Comparison of ENCODE assay signal across 24 mouse cellular contexts in the genomic region with DNA sequence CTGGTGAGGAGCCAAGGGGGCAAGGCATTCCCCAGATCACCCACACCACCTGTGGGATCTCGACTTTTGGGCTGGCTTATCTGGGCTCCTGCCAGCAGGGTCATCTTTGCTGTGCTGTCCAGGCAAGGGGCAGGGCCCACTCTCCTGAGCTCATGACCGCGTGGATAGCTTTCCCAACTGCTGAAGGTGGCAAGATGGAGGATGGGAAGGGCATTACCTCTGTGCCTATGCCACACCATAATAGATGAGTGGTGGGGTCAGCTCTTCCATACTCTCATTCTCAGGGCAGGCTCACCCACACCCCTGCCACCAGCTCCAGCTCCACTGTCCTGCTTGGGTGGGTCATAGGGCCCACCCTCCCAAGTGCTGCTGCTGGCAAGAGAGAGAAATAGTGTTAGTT.
DNase-seq lines count a peak whose midpoint lies in the region; ATAC-seq and TF ChIP-seq lines count a peak whose summit lies in the region.
"Had no signal": no experiment of that assay in that cellular context is flagged by ENCODE, and none has a peak within 500 bp of the region (broad histone marks: within the 10 kb centered on the region; RNA-seq: fewer than 3 reads in every experiment).

No protein-coding gene starts in this region.

- no peak for DNase-seq in embryonic facial prominence, embryonic 10.5 days (ENCODE audit: low spot score)
- DNase-seq in heart, adult 9 months (ENCODE audit: low spot score in 2 of 2), result no peak
- no peak for DNase-seq in midbrain, postnatal 0 days (ENCODE audit: low spot score)
- no peak for DNase-seq in cerebellum, adult 2 months
- DNase-seq in layer of hippocampus, postnatal 14 days (ENCODE audit: low spot score in 2 of 2), result no peak
- DNase-seq: adrenal gland, postnatal 10 days; cerebellum, adult 18-20 months; cerebellum, postnatal 36 days; embryo, embryonic 11 days; gastrocnemius, adult 2 months; heart, postnatal 4 days; kidney, postnatal 4 days; thymus, adult 2 months had no signal

- no peak for TF ChIP-seq POLR2A in cerebellum, adult 2 months (IDR thresholded peaks at IDR 0.05; ENCODE audit: borderline replicate concordance, insufficient read depth, low read length)

- no peaks in the 10 kb centered on the region for H3K36me3 ChIP-seq in embryonic facial prominence, embryonic 13.5 days
- H3K36me3 ChIP-seq in embryonic facial prominence, embryonic 10.5 days (replicated peaks), result no peaks in the 10 kb centered on the region
- no peaks in the 10 kb centered on the region for H3K36me3 ChIP-seq in heart, embryonic 14.5 days (ENCODE audit: control insufficient read depth, insufficient read depth, low read length)
- H3K36me3 ChIP-seq in midbrain, embryonic 12.5 days, result no peaks in the 10 kb centered on the region
- no peaks in the 10 kb centered on the region for H3K36me3 ChIP-seq in midbrain, postnatal 0 days (ENCODE audit: insufficient read depth, low read length)
- H3K36me3 ChIP-seq: heart, embryonic 13.5 days; kidney, embryonic 15.5 days had no signal

- H3K9ac ChIP-seq in embryonic facial prominence, embryonic 13.5 days, result no peak overlapping the region
- no peak overlapping the region for H3K9ac ChIP-seq in heart, embryonic 14.5 days (ENCODE audit: low read length)
- H3K9ac ChIP-seq in midbrain, embryonic 12.5 days (replicated peaks), result no peak overlapping the region
- H3K9ac ChIP-seq in midbrain, postnatal 0 days (replicated peaks; ENCODE audit: low read length, poor library complexity, severe bottlenecking), result no peak overlapping the region
- H3K9ac ChIP-seq: forebrain, embryonic 13.5 days; heart, embryonic 13.5 days; kidney, embryonic 15.5 days had no signal

- no peak overlapping the region for H3K4me2 ChIP-seq in embryonic facial prominence, embryonic 13.5 days
- no peak overlapping the region for H3K4me2 ChIP-seq in heart, embryonic 14.5 days (ENCODE audit: low read length)
- H3K4me2 ChIP-seq in midbrain, embryonic 12.5 days (replicated peaks), result no peak overlapping the region
- H3K4me2 ChIP-seq in midbrain, postnatal 0 days (ENCODE audit: low read depth, low read length, poor library complexity, severe bottlenecking), result no peak overlapping the region
- H3K4me2 ChIP-seq: forebrain, embryonic 13.5 days; heart, embryonic 13.5 days; kidney, embryonic 15.5 days had no signal

- H3K4me1 ChIP-seq in embryonic facial prominence, embryonic 13.5 days, result no peaks in the 10 kb centered on the region
- no peaks in the 10 kb centered on the region for H3K4me1 ChIP-seq in embryonic facial prominence, embryonic 10.5 days
- 0 out of 4 replicates have a peak, but pooled peaks cover 0 to 5% of the 10 kb centered on the region in 2 experiments for H3K4me1 ChIP-seq in heart, embryonic 14.5 days (ENCODE audit: control insufficient read depth in 2 of 2, insufficient read depth in 2 of 2, low read length in 2 of 2)
- H3K4me1 ChIP-seq in midbrain, embryonic 12.5 days, result no peaks in the 10 kb centered on the region
- no peaks in the 10 kb centered on the region for H3K4me1 ChIP-seq in midbrain, postnatal 0 days (ENCODE audit: insufficient read depth, low read length)
- no peaks in the 10 kb centered on the region for H3K4me1 ChIP-seq in cerebellum, adult 2 months (ENCODE audit: control insufficient read depth, insufficient read depth, low read length)
- H3K4me1 ChIP-seq: forebrain, embryonic 13.5 days; kidney, embryonic 15.5 days had no signal

- H3K9me3 ChIP-seq in embryonic facial prominence, embryonic 13.5 days, result no peaks in the 10 kb centered on the region
- H3K9me3 ChIP-seq in embryonic facial prominence, embryonic 10.5 days, result no peaks in the 10 kb centered on the region
- H3K9me3 ChIP-seq in heart, embryonic 14.5 days (ENCODE audit: control insufficient read depth, low read length), result no peaks in the 10 kb centered on the region
- no peaks in the 10 kb centered on the region for H3K9me3 ChIP-seq in midbrain, embryonic 12.5 days
- H3K9me3 ChIP-seq in midbrain, postnatal 0 days (ENCODE audit: low read length), result no peaks in the 10 kb centered on the region
- H3K9me3 ChIP-seq: forebrain, embryonic 13.5 days; heart, embryonic 13.5 days; kidney, embryonic 15.5 days had no signal

- H3K27ac ChIP-seq in embryonic facial prominence, embryonic 13.5 days, result no peak overlapping the region
- no peak overlapping the region for H3K27ac ChIP-seq in embryonic facial prominence, embryonic 10.5 days (replicated peaks)
- H3K27ac ChIP-seq in heart, embryonic 14.5 days (replicated peaks in 1 of 2; ENCODE audit: control insufficient read depth in 1 of 2, insufficient read depth in 1 of 2, low read depth in 2 of 2, low read length in 2 of 2), result no peak overlapping the region
- no peak overlapping the region for H3K27ac ChIP-seq in midbrain, embryonic 12.5 days (replicated peaks)
- no peak overlapping the region for H3K27ac ChIP-seq in midbrain, postnatal 0 days (ENCODE audit: low read depth, low read length)
- H3K27ac ChIP-seq in cerebellum, adult 2 months (ENCODE audit: insufficient read depth, low read length), result no peak overlapping the region
- H3K27ac ChIP-seq: forebrain, embryonic 13.5 days; gastrocnemius, adult 2 months; heart, embryonic 13.5 days; kidney, embryonic 15.5 days; left cerebral cortex, adult 2 months; macrophage; stomach, postnatal 0 days had no signal

- no peak overlapping the region for H3K4me3 ChIP-seq in embryonic facial prominence, embryonic 13.5 days
- no peak overlapping the region for H3K4me3 ChIP-seq in embryonic facial prominence, embryonic 10.5 days
- H3K4me3 ChIP-seq in heart, embryonic 14.5 days (ENCODE audit: control insufficient read depth in 1 of 2, insufficient read depth in 1 of 2, low read depth in 1 of 2, low read length in 2 of 2), result no peak overlapping the region
- no peak overlapping the region for H3K4me3 ChIP-seq in midbrain, embryonic 12.5 days
- no peak overlapping the region for H3K4me3 ChIP-seq in midbrain, postnatal 0 days (ENCODE audit: low read depth, low read length)
- no peak overlapping the region for H3K4me3 ChIP-seq in cerebellum, adult 2 months (replicated peaks; ENCODE audit: insufficient read depth, low read depth, low read length)
- H3K4me3 ChIP-seq: forebrain, embryonic 13.5 days; gastrocnemius, adult 2 months; heart, embryonic 13.5 days; kidney, embryonic 15.5 days; left cerebral cortex, adult 2 months had no signal

- no peak for TF ChIP-seq CTCF in midbrain, postnatal 0 days (IDR thresholded peaks at IDR 0.05)
- no peak for TF ChIP-seq CTCF in cerebellum, adult 2 months (IDR thresholded peaks at IDR 0.05; ENCODE audit: borderline replicate concordance, insufficient read depth, low read depth, low read length)

- no peaks in the 10 kb centered on the region for H3K27me3 ChIP-seq in embryonic facial prominence, embryonic 13.5 days
- H3K27me3 ChIP-seq in embryonic facial prominence, embryonic 10.5 days (replicated peaks; ENCODE audit: low read depth, poor library complexity, severe bottlenecking), result no peaks in the 10 kb centered on the region
- no peaks in the 10 kb centered on the region for H3K27me3 ChIP-seq in heart, embryonic 14.5 days (ENCODE audit: control insufficient read depth, insufficient read depth, low read length)
- H3K27me3 ChIP-seq in midbrain, embryonic 12.5 days, result no peaks in the 10 kb centered on the region
- no peaks in the 10 kb centered on the region for H3K27me3 ChIP-seq in midbrain, postnatal 0 days (ENCODE audit: insufficient read depth, low read length)
- H3K27me3 ChIP-seq in cerebellum, adult 2 months (ENCODE audit: control insufficient read depth, insufficient read depth, low read length), result no peaks in the 10 kb centered on the region
- H3K27me3 ChIP-seq: forebrain, embryonic 13.5 days; heart, embryonic 13.5 days; kidney, embryonic 15.5 days had no signal

- peak; percentile 53; the same call in 1 of the 2 replicates for ATAC-seq in embryonic facial prominence, embryonic 13.5 days (ENCODE audit: insufficient number of reproducible peaks, insufficient read depth, low FRiP score, low TSS enrichment, low read depth)
- peak; percentile 3; the same call in 1 of the 2 replicates for ATAC-seq in heart, embryonic 14.5 days (ENCODE audit: insufficient number of reproducible peaks, insufficient read depth, low FRiP score, low read depth)
- peak; percentile 41; the same call in 1 of the 2 replicates for ATAC-seq in midbrain, embryonic 12.5 days (ENCODE audit: low FRiP score, low read depth)
- ATAC-seq in midbrain, postnatal 0 days (ENCODE audit: low FRiP score), result no peak
- ATAC-seq: forebrain, embryonic 13.5 days; intestine, postnatal 0 days; lung, postnatal 0 days had no signal

- 89% methylated on average over 3 of the region's 3 CpGs for WGBS in embryonic facial prominence, embryonic 13.5 days
- 85% methylated on average over 3 of the region's 3 CpGs for WGBS in embryonic facial prominence, embryonic 10.5 days
- 66% methylated on average over 3 of the region's 3 CpGs for WGBS in heart, embryonic 14.5 days
- 92% methylated on average over 3 of the region's 3 CpGs for WGBS in midbrain, embryonic 12.5 days
- WGBS in midbrain, postnatal 0 days, result 86% methylated on average over 3 of the region's 3 CpGs
- 70% methylated on average over 3 of the region's 3 CpGs for WGBS in cerebellum, adult 2 months
